Mouse (Mus musculus) duodenum, adult 2 months (tissue): ENCODE measurements around the gene Mdfic. TPM values are rescaled to one million over a fixed set of nuclear protein-coding genes. Genes with fewer than 3 reads are reported as not detected.

Source experiments
- polyA plus RNA-seq: library from polyadenylated mRNA; depleted of rRNA; stranded (reverse); fragments of >200 nt; gene quantifications from 2 replicates; pipeline ENCODE4 v1.2.3, GENCODE M21; 2012; ENCODE audit warnings: low replicate concordance; rRNA removed

The Mdfic gene
- polyA plus RNA-seq: 1.9 and 2.5 TPM in 2 replicates

GRCm38 (mm10) chr6:15720461-15720817 lies at the start of gene Mdfic:
Gene Mdfic (plus strand): TSS chr6:15720661.

